Mouse (Mus musculus) heart, embryonic 16.5 days (tissue): ENCODE measurements around the gene Ache. TPM values are rescaled to one million over a fixed set of nuclear protein-coding genes. Genes with fewer than 3 reads are reported as not detected.

Experiments
- ATAC-seq: fragments of 200-750 bp; cut with Nextera tagmentation; replicated peaks from 2 replicates; pipeline ENCODE4 v1.8.0; 2017; ENCODE audit warnings: moderate number of reproducible peaks; ENCODE audit not compliant: insufficient read depth, low FRiP score; ENCODE audit errors: extremely low read depth
- H3K27ac ChIP-seq: fragments of 300-500 bp; sonication (generic); 2 replicates; pipeline ENCODE4 v1.5.1; 2014; ENCODE audit warnings: mild to moderate bottlenecking, low read length, control low read depth, moderate library complexity
- H3K27me3 ChIP-seq: fragments of 300-500 bp; sonication (generic); 2 replicates; pipeline ENCODE4 v1.6.1; 2014; ENCODE audit warnings: low read length, mixed read lengths; ENCODE audit not compliant: control insufficient read depth, insufficient read depth
- H3K36me3 ChIP-seq: fragments of 300-500 bp; sonication (generic); 2 replicates; pipeline ENCODE4 v1.6.1; 2014; ENCODE audit not compliant: control insufficient read depth, insufficient read depth
- H3K4me1 ChIP-seq: fragments of 300-500 bp; sonication (generic); 2 replicates; pipeline ENCODE4 v1.6.1; 2014; ENCODE audit warnings: low read length, mixed read lengths; ENCODE audit not compliant: control insufficient read depth, insufficient read depth
- H3K4me2 ChIP-seq: fragments of 300-500 bp; sonication (generic); 2 replicates; pipeline ENCODE4 v1.6.1; 2014; ENCODE audit warnings: low read depth, mild to moderate bottlenecking, control low read depth, low read length
- H3K4me3 ChIP-seq: fragments of 300-500 bp; sonication (generic); 2 replicates; pipeline ENCODE4 v1.5.1; 2014; ENCODE audit warnings: mild to moderate bottlenecking, control low read depth, low read length
- H3K9ac ChIP-seq: fragments of 300-500 bp; sonication (generic); 2 replicates; pipeline ENCODE4 v1.6.1; 2014; ENCODE audit warnings: low read length, control low read depth
- H3K9me3 ChIP-seq: fragments of 300-500 bp; sonication (generic); replicated peaks from 2 replicates; pipeline ENCODE4 v1.6.1; 2016; ENCODE audit warnings: low read length; ENCODE audit not compliant: control insufficient read depth
- WGBS: fragments of 180-500 bp; shearing (Covaris S2); extraction: QIAGEN DNeasy Blood & Tissue Kit; methylation state at CpG from one replicate; pipeline ENCODE4 v1.1.7; 2014; 5-methylcytosine and 5-hydroxymethylcytosine counted together
- polyA plus RNA-seq: library from polyadenylated mRNA; unstranded; fragments of >200 nt; fragmentation: Nextera tagmentation; extraction: Ambion mirVana; gene quantifications from 2 replicates; pipeline ENCODE4 v1.2.1, GENCODE M21; 2015

The Ache gene
- polyA plus RNA-seq, 1 experiment from 2014 or later = 16.7 TPM

GRCm38 (mm10) chr5:137304816-137305215 is 17.5 kb downstream of the Ache start:
- WGBS = 64% methylated on average over 4 of the region's 4 CpGs
- Histone ChIP-seq H3K4me2 (peak overlapping the region; percentile 88), H3K4me3 (no peak overlapping the region), H3K27ac (no peak overlapping the region), H3K36me3 (peaks cover 49% of the 10 kb centered on the region), H3K27me3 (no peaks in the 10 kb centered on the region), H3K9me3 (no peaks in the 10 kb centered on the region), H3K9ac (no peak overlapping the region), H3K4me1 (peaks cover 34% of the 10 kb centered on the region)
- ATAC-seq = no peak

GRCm38 (mm10) chr5:137305822-137306221 is 18.5 kb downstream of the Ache start:
- H3K27me3 ChIP-seq = no peaks in the 10 kb centered on the region
- peak overlapping the region; percentile 93 for H3K9ac ChIP-seq
- H3K9me3 ChIP-seq = no peaks in the 10 kb centered on the region
- H3K4me3 ChIP-seq = peak overlapping the region; percentile 82
- H3K4me1 ChIP-seq = peaks cover 34% of the 10 kb centered on the region
- peak overlapping the region; percentile 88 for H3K4me2 ChIP-seq
- no peak for ATAC-seq
- WGBS = 64% methylated on average over 3 of the region's 3 CpGs
- H3K36me3 ChIP-seq = peaks cover 49% of the 10 kb centered on the region
- no peak overlapping the region for H3K27ac ChIP-seq

GRCm38 (mm10) chr5:137306439-137307005 is 19.2 kb downstream of the Ache start:
- H3K9ac ChIP-seq = peak overlapping the region; percentile 93
- 14% methylated on average over 12 of the region's 12 CpGs for WGBS
- no peaks in the 10 kb centered on the region for H3K27me3 ChIP-seq
- H3K4me1 ChIP-seq = peaks cover 34% of the 10 kb centered on the region
- peak overlapping the region; percentile 82 for H3K4me3 ChIP-seq
- peak overlapping the region; percentile 88 for H3K4me2 ChIP-seq
- peak overlapping the region; percentile 95 for H3K27ac ChIP-seq
- no peak for ATAC-seq
- no peaks in the 10 kb centered on the region for H3K9me3 ChIP-seq
- peaks cover 45% of the 10 kb centered on the region for H3K36me3 ChIP-seq

DNA sequence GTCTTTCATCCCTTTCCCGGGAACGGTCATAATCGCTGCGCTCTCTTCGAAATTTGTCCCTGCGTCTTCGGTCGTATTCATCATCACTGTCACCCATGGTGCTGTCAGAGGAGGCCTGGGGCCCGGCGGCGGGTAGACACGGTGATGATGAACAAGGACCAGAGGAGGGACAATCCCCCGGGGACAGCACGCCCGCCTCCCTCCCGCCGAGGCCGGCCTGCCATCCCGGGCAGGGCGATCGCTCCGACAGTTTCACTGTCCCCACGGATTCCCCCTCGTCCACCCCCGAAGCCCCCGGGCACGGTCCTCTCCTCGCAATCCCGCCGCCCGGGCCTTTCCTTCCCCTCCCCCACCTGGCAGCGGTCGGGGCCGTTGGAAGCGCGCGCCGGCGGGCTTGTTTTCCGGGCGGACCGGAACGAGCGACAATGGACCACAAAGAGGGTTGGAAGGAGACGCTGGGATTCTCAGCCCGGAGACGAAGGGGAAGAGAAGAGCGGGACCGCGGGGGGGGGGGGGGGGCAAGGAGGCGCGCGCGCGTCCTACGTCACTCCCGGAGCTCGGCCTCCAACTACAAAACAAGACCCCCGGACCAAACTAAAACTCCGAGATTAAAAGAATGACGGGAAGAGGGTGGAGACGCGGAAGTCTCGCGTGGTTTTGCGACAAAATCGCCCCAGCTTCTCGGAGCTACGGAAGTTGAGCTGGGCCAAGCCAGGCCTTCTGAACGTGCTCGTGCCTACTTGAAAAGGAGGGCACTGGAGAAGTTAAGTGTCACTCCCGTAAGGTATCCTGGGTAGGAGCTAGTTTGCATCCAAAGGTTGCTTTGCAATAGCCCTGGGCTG is 20.0 kb downstream of the Ache start, which contains the start of gene Srrt:
TSS of gene Srrt (minus strand) at position 604 of the 842 bp plus-strand sequence.
- Histone ChIP-seq H3K27ac (peak within 1 kb of the TSS; percentile 95), H3K27me3 (no peaks in the 10 kb centered on the region), H3K9ac (peak within 1 kb of the TSS; percentile 93), H3K9me3 (no peaks in the 10 kb centered on the region), H3K36me3 (peaks cover 44% of the 10 kb centered on the region), H3K4me2 (peak within 1 kb of the TSS; percentile 88), H3K4me3 (peak within 1 kb of the TSS; percentile 82), H3K4me1 (peaks cover 37% of the 10 kb centered on the region)
- peak; percentile 90 for ATAC-seq
- WGBS = under 1% methylated on average over 68 of the region's 72 CpGs

DNA sequence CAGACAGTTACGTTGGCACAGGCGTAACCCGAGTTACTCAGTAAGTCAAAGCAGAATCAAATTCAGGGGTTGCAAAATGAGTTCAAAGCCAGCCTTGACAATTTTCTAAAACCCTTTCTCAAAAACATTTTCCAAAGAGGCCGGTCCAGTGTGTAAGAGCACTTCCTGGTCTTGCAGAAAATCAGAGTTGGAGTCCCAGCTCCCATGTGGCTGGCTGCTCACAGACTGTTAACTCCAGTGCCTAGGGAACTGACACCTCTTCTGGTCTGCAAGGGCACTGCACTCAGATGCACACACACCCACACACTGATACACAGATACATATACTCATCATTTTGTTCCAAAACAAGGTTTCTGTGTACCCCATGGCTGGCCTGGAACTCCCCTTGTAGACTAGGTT is 21.0 kb downstream of the Ache start:
- peak overlapping the region; percentile 93 for H3K9ac ChIP-seq
- H3K36me3 ChIP-seq = peaks cover 34% of the 10 kb centered on the region
- H3K4me1 ChIP-seq = peaks cover 47% of the 10 kb centered on the region
- peak overlapping the region; percentile 78 for H3K4me2 ChIP-seq
- 96% methylated on average over 4 of the region's 4 CpGs for WGBS
- peak overlapping the region; percentile 95 for H3K27ac ChIP-seq
- peak overlapping the region; percentile 82 for H3K4me3 ChIP-seq
- no peaks in the 10 kb centered on the region for H3K9me3 ChIP-seq
- no peak for ATAC-seq
- H3K27me3 ChIP-seq = no peaks in the 10 kb centered on the region

DNA sequence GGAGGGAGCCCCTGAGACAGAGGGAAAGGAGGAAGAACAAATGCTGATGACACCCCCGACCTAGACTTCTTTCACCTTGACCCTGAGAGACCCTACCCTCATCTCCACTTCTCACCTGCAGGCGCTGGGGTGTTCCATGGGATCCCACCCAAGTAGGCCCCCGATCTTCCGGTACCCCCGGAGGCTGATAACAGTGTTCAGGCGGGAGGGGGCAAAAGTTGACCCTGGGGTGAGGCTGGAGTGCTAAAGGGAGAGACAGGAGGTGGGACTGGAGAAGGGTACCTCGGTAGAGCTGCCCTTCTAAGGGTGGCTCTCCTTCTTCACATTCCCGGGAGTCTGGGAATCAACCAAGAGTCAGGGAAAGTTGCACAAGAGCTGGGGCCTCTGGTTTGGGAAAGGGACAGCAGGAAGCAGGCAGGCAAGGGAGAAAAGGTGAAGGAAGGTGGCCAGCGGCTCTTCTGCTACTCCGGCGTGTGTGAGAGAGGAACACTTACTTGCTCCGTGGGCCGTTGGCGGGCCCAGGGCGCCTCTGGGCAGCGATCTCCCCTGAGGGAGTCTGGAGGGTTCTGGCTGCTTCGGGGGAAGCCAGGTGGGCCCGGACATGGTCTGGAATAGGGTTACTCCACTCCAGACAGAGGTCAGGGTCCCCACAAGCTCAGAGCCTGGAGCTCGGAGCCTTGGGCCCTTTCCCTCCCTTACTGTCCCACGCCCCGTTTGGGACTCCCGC is 26.3 kb downstream of the Ache start:
- Histone ChIP-seq H3K4me3 (peak overlapping the region; percentile 74), H3K27ac (peak overlapping the region; percentile 87), H3K4me1 (peaks cover 25% of the 10 kb centered on the region), H3K9ac (peak overlapping the region; percentile 89), H3K4me2 (peak overlapping the region; percentile 90), H3K27me3 (no peaks in the 10 kb centered on the region), H3K36me3 (peaks cover 30% of the 10 kb centered on the region), H3K9me3 (no peaks in the 10 kb centered on the region)
- ATAC-seq = peak; percentile 47
- 2% methylated on average over 22 of the region's 22 CpGs for WGBS

GRCm38 (mm10) chr5:137314193-137315083 is 27.1 kb downstream of the Ache start, which contains the start of gene Trip6:
Gene Trip6 (minus strand): TSS chr5:137314404.
- H3K9ac ChIP-seq = peak within 1 kb of the TSS; percentile 89
- H3K27me3 ChIP-seq = no peaks in the 10 kb centered on the region
- 22% methylated on average over 30 of the region's 30 CpGs for WGBS
- ATAC-seq = peak; percentile 89
- H3K9me3 ChIP-seq = no peaks in the 10 kb centered on the region
- H3K36me3 ChIP-seq = peaks cover 21% of the 10 kb centered on the region
- H3K4me3 ChIP-seq = peak within 1 kb of the TSS; percentile 74
- H3K4me1 ChIP-seq = peaks cover 25% of the 10 kb centered on the region
- H3K4me2 ChIP-seq = peak within 1 kb of the TSS; percentile 90
- H3K27ac ChIP-seq = peak within 1 kb of the TSS; percentile 87
